Mouse (Mus musculus) c-Kit-positive CD71-positive TER-119-positive erythroid progenitor cells, embryonic 14.5 days (primary cell): ENCODE data around the gene Epb41l4b.

Experiments
- DNase-seq: peaks from one replicate; pipeline ENCODE4 v3.0.0-alpha.2; 2013; ENCODE audit warnings: low spot score

The Epb41l4b gene

DNA sequence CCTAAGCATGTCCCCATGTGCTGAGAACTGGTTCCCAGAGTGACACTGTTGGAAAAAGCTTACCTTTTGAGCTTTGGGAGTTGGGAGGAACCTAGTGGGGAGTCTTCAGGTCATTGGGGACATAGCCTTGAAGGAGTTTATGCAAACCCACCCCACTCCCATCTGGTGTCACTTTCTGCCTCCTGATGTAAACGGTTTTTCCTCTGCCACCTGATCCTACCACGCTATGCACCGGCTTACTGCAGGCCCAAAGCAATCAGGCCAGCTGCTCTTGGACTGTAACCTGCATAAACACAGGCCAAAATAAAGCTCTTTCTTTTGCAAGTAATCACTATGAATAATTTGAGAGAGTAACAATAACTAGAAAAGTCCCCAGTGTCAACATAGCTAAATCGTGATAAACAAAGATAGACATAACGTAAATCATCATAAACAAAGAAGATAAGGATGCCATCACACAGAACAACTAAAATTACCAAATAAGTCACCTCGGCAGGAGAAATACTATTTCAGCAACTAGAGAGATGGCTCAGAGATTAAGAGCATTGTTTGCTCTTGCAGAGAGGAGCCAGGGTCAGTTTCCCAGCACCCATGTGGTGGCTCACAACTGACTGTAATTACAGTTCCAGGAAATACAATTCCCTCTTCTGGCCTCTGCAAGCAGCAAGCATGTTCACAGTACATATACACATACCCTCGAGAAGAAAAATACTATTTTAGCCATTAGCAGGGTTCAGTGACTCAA, 29.6 kb downstream of the Epb41l4b start:
- DNase-seq, result no peak

DNA sequence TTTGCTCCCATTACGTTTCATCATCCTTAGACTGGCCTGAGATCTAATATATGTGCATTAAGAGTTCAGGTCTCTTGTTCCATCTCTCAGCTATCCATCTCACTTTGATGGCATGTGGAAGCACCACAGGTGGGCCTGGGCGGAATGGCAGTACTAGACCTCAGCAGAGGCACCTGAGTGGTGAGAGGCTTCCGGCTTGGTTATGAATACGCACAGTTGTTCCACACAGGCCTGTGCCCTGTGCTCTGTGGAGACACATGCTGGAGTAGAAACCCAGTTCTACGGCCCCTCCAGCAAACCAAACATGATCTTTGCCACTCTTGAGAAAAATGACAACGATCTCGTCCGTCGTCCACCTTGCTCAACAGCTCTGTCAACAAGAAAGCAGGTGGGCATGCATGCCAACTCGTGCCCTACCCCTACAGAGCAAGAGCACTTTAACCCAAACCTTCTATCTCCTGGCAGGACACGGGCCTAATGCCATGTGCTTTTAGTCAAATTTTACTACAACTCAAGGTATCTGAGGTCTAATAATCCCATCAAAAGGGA, 31.2 kb downstream of the Epb41l4b start:
- DNase-seq, result no peak

DNA sequence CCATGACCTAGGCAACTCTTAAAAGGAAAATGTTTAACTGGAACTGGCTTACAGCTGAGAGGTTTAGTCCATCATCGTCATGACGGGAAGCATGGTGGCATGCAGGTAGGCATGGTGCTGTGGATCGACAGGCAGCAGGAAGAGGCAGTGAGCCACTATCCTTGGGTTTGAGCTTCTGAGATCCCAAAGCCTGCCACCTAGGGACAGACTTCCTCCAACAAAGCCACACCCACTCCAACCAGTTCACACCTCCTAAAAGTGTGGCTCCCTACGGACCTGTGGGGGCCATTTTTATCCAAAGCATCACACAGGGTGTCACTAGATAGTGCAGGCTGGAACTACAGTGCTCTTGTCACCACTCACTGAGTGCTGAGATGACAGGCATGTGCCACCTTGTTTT, 31.8 kb downstream of the Epb41l4b start:
- DNase-seq, result no peak

DNA sequence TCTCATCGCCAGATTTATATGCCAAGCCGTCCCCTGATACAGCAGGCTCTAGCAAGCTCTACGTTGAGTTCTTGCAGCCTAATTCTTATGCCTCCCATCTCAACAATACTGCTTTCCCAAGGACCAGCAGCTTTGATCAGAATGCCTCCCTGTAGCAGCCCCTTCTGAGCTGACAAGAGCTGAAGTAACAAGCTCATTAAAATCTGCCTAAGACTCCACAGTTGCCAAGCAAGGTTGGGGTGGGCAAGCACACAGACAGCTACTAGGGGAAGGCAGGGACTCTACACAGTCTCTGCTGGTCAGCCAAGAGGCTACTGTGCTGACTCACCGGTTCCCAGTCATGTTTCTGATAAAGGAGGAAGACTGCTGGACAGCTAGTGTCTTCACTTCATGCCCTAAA, 33.7 kb downstream of the Epb41l4b start:
- no peak for DNase-seq

DNA sequence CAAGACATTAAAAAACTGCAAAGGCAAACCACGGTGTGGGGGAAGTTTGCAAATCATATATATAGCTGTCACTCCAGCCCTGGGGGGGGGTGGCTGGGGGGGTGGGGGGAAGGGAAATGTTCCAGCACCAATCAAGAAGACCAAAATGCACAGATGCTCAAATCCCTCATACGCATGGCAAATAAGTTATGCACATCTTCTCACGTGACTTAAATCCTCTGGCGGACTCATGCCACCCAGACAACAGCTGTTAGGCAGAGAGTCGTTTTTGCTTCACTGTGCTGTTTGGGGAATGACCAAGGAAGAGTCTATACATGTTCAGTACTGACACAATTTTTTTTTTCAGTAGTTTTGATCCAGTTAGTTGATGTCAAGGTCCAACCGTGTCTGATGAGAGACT, 37.9 kb downstream of the Epb41l4b start:
- DNase-seq, result no peak

DNA sequence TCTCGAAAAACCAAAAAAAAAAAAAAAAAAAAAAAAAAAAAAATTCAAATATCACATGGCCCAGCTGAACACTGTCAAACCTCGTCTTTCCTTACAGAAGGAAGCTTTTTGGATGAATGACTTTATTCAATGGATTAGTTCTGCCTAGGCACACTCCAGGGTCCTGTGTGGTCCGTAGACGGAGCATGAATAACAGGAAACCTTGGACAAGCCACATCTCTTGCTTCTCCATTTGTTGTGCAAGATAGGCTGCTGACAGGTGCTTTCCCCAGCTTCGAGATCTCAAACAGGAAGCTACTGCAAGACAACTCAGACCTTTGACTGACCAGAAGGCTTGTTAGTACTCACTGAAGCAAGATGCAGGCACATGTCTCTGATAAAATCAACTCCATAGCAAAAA, 39.4 kb downstream of the Epb41l4b start:
- DNase-seq, result no peak

DNA sequence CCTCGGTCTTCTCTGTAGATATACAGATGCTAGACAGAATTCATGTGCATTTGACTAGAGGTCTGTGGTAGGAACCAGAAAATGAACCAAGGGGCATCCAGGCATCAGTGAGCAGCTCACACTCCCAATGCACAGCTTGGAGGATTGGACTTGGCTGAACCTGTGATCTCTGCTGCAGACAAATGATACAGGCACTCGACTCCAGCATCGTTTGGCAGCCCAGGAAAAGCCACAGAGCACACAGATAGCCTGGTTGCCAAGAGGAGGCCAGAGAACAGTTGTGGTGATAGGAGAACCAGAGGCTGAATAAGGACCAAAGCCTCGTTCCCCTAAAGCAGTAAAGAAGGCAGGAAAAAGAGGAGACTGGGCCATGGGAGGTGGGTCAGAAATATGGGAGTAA, 42.1 kb downstream of the Epb41l4b start:
- no peak for DNase-seq

DNA sequence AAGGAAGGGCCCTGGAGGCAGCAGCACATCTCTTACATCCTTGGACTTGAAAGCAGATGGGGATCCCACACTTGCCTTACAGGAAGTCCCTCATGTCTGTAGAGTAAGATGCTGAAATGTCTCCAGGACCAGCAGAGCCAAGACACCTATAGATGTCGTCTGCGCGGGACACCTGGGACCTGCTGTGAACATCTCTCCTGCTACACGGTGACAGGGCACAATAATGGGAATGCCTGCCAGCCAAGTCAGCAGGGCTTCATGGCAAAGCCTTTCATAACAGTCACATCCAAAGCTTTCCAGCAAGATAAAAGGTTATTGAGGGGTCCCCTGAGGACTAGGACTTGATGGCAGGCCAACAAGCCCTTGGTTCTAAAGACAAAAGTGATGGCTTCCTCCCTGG, 45.8 kb downstream of the Epb41l4b start:
- no peak for DNase-seq

DNA sequence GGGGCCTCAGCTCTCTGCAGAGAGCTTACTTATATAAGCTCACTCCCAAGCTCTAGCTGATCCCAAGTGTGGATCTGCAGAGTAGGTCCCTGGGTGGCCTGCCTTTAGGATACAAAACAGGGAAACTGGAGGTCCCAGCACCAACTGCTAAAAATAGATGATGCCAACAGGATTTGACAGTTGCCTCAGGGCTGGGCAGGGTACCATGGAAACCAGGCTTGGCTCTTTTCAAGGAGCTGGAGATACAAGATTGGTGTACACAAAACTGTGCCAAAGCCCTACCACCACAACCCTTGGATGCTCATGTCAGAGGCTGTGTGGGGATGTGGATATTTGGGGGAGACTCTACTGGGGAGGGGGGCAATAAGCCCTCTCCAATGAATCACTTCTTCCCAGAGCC, 47.7 kb downstream of the Epb41l4b start:
- DNase-seq, result no peak

DNA sequence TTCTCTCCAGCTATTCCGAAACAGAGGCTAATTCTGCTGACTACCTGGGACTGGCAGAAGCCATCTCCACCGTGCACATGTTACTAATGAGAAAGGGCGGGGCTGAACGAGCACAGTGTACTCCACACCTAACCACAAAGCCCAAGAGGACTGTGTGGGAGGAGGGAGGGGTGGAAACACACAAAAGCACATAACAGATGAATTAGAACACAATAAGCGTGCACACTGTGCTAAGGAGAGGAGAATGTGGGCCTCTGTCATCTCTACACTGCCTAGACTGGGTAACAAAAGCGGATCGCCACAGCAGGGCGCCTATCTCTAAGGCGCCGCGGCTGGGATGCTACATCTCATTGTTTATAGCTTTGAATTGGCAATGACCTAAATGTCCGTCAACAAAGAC, 51.9 kb downstream of the Epb41l4b start:
- no peak for DNase-seq

DNA sequence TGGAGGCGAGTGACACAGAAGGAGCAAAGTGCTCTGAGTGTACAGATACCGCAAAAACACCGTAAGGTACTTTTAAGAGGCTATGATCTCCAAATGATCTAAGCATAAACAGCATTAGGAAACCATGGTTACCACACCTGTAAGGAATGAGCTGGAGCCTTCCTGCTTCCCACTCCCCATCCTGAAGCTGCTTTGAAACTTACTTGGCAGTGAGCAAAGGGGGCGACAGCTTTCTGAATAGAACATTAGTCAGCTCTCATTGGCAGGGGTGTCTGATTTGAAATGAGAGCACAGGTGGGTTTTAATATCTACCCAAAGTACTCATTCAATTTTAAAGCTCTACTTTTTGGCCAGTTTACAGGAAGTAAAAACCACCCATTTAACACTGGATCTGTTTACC, 54.9 kb downstream of the Epb41l4b start:
- DNase-seq, result no peak

DNA sequence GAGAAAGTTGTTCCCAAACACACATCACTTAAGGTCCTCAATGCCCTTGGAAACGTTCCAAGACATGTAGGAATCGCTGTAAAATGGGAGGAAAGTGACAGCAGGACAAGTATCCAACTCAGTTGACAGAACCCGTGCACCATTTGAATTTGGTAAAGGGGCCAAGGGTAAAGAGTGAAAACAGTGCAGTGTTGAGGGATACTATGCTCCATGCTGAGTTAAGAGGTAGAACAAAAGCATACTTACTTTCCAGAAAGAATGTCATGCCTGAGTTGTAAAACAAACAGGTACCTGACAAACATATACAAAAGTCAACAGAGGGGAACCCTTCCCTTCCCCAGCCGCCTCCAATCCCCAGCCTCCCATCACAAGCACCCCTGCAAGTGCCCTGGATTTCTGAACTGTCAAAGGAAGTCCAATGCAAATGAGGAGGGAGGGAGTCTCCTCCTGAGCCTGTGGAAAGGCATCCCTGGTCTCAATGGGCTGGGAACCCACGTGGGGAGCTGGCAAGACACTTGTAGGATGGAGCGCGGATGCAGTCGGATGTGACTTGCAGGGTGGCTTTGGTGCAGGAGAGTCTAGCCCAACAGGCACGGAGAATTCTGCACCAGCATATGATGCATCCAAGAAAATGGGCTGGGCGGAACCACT, 57.4 kb downstream of the Epb41l4b start:
- DNase-seq, result no peak

DNA sequence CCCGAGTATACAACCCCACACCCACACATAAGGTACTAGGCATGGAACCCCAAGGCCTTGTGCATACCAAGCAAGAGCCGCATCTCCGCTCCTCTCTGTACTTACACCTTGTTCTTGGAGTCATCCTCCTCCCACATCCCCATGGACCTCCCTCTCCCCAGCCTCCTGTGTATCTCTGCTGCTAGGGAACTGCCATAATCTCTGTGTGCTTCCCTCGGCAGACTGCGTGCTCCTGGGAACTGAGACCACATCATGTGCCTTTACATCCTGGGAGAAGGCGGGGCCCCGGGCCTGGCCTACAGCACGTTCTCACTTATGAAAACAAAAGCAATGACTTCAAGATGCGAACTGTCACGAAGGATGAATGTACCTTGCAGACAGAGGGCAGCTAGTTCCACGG, 59.6 kb downstream of the Epb41l4b start:
- DNase-seq, result no peak

DNA sequence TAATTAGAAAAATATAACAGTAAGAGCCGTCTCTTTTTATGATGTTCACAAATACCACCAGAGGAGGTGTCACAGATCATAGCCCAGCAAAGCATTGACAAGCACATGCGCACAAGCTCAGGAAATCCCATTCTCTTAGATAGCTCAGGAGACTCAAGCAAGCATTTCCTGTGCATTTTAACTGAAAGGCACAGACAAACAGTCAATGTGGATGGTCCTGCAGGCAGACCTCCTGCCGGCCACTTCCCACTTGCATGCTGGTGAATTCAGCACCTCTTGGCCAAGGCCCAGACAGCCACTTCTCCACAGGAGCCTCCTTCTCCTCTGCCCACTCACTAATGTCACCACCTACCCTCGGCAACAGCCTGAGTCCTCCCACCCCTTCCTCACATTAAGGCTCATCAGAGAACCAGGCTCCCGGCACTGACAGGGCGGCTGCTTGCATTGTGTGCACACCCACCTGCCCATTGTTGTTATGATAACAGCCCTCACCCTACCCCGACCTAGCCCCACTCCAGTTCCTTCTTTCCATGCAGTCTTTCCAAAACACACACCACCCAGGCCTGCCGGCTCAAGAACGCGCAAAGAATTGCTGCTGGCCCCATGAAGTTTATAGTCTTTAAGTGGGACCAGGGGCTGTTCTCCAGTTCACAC, 60.3 kb downstream of the Epb41l4b start:
- DNase-seq, result no peak

DNA sequence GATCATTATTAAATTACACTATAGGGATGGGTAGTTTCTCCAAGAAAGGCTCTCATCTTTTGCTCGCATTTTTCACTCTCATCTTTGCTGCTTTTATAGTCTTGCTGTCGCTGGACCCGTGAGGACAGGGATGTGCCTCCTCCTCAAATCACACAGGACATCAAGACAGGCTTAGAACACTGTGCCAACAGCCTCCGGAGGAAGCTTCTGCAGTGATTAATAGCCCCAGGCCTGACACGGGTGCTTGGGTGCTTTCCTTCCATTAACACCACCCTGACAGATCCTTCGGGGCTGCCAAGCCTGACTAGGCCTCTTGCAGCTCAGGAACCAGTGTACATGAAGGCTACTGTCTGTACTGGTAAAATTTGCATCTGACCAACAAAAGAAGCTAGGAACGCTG, 61.8 kb downstream of the Epb41l4b start:
- no peak for DNase-seq

DNA sequence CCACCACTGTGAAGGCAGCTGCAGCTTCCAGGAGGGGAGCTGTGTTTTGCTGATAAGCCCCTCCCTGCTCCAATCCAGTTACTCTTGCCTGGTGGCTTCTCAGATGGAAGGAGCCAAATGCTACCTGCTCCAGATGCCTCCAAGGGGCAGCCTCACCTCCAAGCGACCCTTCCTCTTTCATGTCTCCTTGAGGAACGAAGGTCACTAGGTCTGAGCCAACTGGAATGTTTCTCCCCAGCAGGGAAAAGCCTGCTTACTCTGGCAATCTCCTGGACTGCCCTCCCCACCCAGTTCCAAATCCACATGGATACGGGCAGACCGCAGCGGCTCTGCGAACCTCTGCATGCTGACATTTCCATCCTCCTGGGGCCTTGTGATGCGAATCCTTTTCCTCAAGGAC, 69.4 kb downstream of the Epb41l4b start:
- DNase-seq, result no peak

DNA sequence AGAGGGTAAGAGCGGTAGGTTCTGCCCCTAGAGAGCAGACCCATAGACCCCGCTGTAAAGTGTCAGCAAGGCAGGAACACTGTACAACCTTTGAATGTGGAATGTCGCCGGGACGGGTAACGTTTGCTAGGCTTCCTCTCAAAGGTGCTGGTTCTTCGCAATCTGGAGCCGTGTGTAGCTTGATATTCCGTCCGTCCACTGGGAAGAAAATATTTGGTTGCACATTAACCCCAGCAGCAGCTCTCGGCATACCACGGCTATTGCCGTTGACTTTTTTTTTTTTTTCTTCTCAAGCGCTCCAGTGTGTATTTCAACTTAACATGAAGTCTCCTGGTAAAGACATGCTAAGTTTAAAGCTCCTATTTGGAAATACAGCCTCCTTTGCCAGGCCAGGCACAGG, 70.1 kb downstream of the Epb41l4b start:
- no peak for DNase-seq

DNA sequence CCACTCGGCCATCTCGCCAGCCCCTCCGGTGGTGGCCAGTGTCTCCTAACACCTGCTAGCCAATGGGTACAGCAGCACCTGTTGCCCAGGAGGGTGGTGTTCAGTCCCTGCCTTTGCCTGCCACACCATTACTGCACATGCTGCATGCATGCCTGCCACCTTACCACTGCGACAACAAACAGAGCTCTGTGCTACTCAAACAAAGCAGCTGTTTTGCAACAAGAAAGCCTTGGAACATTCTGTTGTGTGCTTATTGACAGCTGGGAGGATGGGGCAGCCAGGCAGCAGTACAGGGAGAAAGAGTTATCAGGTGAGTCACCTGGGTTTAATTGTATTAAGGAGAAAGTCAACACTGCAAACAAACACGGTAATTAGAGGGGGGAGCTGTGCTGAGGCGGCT, 72.6 kb downstream of the Epb41l4b start:
- no peak for DNase-seq

DNA sequence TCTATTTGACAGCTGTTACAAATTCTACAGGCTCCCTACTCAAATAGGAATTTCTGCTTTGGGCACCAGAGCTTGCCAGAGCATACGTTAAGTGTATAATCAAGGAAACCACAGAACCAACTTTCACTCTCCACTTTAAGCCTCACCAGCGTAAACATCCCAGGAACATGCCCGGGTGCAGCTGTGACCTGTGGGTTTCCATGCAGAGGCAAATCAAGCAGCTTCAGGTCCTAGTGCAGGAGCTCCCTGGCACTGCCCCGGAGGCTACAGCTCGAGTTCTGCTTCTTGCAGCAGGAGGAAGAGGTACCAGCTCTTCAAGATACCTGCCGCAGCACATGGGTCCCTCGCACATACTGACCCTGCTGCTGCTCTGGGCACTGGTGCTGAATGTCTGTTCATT, 74.8 kb downstream of the Epb41l4b start:
- DNase-seq, result no peak

DNA sequence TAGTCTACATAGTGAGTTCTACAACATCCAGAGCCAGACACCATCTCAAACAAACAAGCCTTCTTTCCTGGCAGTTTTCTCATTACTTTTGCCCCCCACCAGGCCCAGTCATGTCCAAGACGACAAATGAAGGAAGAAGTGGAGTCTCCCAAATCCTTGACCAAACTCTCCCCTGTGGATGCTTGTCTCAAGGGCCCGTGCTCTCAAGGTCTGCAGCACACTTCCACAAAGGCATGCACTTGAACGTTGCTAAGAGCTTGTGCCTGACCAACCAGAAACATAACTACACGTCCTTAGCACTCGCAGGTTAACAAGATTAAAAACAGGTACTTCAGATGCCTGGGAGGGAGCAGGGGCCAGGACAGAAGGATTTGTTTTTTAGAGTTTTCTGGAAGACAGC, 75.4 kb downstream of the Epb41l4b start:
- no peak for DNase-seq

DNA sequence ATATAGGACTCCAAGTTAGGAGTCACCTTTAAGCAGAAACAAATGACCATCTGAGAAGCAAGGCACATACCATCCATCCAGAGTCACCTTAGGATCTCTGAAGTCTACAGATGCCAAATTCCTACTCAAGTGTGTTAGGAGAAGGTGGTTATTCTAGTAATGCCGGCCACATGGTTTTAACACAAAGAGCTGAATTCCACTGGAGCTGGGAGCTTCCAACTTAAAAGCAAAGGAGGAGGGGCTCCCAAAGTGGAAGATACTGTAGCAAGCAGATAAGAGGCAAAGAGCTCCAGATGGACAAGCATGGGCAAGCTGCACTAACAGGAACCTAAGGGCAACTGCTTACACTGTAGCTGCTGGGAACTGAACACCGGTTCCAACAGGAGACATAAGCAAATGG, 76.3 kb downstream of the Epb41l4b start:
- no peak for DNase-seq

DNA sequence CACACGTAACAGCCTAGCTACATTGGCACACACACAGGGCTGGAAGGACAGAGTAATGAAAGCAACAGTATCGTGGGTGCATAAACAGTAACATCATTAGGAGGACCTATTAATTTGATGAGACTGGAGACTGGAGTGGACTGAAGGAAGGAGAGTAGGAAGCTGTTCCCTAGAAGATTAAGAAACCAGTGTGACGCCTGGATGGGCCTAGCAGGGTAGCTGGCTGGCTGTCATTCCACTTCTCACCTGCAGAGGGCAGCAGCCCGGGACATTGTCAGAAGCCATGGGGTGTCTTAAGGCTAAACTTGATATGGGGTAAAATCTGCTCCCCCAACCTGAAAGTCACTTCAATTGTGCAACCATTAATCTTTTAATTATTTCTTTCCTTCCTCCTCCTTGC, 78.0 kb downstream of the Epb41l4b start:
- peak; percentile 39 for DNase-seq

DNA sequence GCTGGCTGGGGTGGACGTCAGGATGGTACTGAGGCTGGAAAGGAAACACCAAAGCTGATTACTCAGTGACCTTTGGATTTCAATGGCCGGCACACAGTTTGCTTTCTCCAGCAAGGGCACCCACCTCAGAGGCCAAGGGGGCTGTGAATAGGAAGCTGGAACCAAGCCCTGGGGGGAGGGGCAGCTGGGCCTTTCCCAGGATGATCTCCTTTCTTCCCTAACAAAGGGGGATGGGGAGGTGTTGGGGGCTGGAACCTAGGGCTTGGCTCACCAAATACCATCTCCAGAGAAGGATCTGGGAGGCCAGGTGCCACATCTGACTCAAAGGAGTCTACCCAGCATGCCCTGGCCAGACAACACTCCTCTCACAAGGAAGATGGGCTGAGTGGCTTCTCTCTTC, 78.4 kb downstream of the Epb41l4b start:
- DNase-seq, result no peak
